Mouse (Mus musculus): ENCODE measurements around the gene Colgalt2.

Colgalt2 gene

DNA sequence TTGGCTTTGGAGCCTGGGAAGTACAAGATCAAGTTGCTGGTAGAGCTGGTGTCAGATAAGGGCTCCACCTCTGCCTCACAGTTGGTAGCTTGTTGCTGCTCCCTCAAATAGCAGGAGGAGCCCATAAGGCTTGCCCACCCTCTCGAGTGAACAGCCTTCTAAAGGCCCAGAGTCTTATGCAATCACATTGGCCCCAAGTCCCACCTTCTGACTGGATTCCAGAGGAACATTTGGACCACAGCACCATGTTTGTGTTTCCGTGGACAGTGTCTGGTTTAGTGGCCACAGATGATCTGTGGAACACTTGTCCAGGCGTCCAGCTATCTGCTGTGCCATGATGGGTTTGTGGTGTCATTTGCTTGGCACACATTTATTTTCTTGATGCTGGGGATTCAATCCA is 61.3 kb downstream of the Colgalt2 start:
- in situ Hi-C loops (cut with MboI; ENCODE audit: low pct_unique_long_range_greater_than_20kb in 1 of 2, low sequenced_read_pairs in 2 of 2, unreplicated experiment in 1 of 2), result no loop called here

DNA sequence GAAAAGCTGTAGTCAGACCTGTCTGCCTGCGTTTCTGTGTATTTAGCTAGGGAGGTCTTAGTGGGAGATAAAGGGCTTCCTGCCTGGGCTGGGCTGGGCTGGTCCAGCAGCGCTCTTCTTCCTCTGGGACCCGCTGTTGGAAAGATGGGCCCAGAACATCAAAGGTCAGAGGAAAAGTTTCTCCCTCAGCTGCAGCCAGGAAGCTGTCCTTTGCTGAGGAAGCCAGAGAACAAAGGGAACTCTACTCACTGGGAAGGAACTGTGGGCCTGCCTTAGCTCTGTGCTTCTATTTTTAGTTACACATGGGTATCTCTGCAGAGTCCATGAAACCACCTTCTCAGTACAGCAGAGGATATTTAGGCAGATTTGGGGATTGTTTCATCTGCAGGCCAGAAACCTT is 62.2 kb downstream of the Colgalt2 start:
- in situ Hi-C loops (cut with MboI; ENCODE audit: low pct_unique_long_range_greater_than_20kb in 1 of 2, low sequenced_read_pairs in 2 of 2, unreplicated experiment in 1 of 2), result no loop called here

DNA sequence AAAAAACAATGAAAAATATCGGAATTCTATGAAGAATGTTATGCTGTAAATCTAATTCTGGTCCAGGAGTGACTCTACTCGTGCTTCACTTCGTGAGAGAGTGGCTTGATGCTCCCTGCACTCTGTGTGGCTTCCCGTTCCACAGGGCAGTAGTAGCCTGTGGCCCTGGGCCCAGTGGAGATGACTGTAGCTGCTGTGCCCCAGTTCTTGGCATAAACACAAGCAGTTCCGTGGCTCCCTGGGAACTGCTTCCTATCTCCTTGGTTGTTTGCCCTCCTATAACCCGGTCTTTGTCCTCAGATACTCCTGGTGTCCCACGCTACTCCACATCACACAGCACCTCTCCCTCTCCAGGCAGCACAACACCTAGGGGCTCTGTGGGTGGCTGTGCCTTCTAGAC is 62.7 kb downstream of the Colgalt2 start:
- in situ Hi-C loops (cut with MboI; ENCODE audit: low pct_unique_long_range_greater_than_20kb in 1 of 2, low sequenced_read_pairs in 2 of 2, unreplicated experiment in 1 of 2), result no loop called here

DNA sequence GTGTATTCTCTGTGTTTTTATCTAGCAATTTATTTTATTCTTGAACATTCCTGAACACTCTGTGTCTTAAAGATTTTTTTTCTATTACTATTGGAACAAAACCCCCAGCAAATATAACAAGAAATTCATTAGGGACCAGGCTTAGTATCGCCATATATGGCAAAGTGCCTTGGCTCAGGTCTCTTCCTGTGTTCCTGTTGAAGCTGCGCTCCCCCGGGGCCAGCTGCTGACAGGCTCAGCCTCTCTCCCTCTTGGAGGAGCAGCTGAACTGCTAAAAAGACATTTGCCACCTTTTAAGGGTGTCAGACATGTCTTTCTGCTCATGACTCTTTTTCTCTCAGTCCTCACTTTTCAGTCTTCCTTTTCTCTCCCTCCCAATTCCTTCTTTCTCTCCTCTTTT is 66.7 kb downstream of the Colgalt2 start:
- in situ Hi-C loops (cut with MboI; ENCODE audit: low pct_unique_long_range_greater_than_20kb in 1 of 2, low sequenced_read_pairs in 2 of 2, unreplicated experiment in 1 of 2), result no loop called here

- in situ Hi-C loops (cut with MboI; ENCODE audit: low pct_unique_long_range_greater_than_20kb in 1 of 2, low sequenced_read_pairs in 2 of 2, unreplicated experiment in 1 of 2), result no loop called here
Measured at GRCm38 (mm10) chr1:152468443-152468842, 68.8 kb downstream of the Colgalt2 start.

DNA sequence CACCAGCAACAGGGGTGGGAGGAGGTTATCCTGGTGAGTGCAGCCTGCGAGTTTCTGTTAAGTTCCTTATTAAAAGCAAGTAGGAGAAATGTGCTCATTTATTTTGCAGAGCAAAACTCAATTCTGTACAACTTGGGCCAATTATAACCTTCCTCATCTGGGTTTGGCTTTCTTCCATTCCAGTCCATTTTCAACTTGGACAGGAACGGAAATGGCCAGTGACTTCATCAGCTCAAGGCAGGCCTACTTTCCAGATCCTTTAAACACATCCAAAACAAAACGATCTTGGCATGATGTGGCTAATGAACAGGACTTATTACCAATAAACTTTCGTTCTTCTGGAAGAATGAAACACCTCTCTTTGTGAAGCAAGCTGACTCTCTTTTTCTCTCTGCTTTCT is 76.5 kb downstream of the Colgalt2 start:
- in situ Hi-C loops (cut with MboI; ENCODE audit: low pct_unique_long_range_greater_than_20kb in 1 of 2, low sequenced_read_pairs in 2 of 2, unreplicated experiment in 1 of 2), result no loop called here

DNA sequence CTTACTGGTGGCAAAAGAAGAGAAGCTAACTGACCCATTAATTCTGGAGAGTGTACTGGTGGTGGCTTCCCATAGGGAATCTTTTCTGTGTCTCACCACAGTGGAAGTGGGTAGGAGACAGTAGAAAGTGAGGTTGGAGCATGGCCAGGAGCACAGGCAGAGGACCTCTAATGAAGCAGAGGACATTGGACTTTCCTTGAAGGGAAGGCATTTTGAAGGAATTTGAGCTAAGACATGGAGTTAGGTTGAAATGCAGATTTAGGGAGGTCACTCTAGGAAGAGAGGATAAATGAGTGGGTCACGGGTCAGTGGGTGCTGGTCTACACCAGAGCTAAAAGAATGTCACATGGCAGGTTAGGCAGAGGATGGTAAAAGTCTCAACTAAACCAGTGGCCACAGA is 91.2 kb downstream of the Colgalt2 start:
- in situ Hi-C loops (cut with MboI; ENCODE audit: low pct_unique_long_range_greater_than_20kb in 1 of 2, low sequenced_read_pairs in 2 of 2, unreplicated experiment in 1 of 2), result no loop called here

GRCm38 (mm10) chr1:152492258-152492657 is 92.6 kb downstream of the Colgalt2 start:
- in situ Hi-C loops (cut with MboI; ENCODE audit: low pct_unique_long_range_greater_than_20kb in 1 of 2, low sequenced_read_pairs in 2 of 2, unreplicated experiment in 1 of 2), result no loop called here

DNA sequence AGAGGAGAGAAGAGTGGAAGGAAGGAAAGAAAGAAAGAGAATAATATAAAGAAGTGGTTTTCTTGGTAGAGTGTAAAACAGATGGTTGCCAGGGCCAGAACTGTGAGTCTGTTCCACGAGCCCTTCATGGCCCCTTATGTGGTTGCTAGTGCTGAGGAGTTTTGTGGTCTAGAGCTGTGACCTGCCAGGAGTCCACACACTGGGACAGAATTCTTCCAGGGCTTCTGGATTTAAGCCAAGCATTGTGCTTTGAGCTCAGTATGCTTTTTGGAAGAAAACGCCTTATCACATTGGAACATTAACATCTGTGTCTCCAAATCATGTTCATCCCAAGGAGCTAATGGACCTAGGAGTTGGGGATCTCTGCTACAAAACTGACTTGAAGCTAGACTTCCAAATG is 97.2 kb downstream of the Colgalt2 start:
- in situ Hi-C loops (cut with MboI; ENCODE audit: low pct_unique_long_range_greater_than_20kb in 1 of 2, low sequenced_read_pairs in 2 of 2, unreplicated experiment in 1 of 2), result no loop called here

DNA sequence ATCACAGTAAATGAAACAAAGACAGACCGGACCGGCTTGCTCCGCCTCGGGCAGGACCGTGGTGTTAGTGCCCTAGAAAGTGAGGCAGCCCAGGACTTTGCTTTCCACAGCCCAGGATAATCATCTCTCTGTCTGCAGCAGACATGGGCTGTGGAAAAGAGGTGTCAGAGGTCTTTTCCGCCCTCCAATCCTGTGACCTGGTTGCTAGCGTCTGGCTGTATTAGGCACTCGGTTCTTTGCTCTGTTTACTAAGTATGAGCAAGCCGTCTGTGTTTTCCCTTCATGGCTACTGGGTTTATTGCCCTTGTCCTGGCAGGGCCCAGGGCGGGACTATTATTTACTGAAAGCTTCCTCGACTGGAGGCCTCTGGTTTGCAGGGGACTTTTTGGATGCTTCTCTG is 98.0 kb downstream of the Colgalt2 start:
- in situ Hi-C loops (cut with MboI; ENCODE audit: low pct_unique_long_range_greater_than_20kb in 1 of 2, low sequenced_read_pairs in 2 of 2, unreplicated experiment in 1 of 2), result no loop called here

DNA sequence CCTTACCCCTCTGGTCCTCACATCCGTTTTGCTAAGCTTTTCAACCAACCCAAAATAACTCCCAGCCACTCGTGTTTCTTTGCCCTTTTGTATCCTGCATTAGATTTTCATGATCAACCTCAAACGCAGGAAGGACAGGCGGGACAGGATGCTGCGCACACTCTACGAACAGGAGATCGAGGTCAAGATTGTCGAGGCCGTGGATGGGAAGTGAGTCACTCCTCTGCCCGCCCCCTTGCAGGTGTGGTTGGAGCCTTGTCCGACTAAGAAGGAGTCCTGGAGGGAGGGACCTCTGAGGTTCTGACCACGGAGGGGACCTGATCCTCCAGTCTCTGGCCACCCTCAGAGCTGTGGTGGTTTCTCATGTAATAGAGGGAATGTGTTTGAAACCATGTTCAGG is 100.2 kb downstream of the Colgalt2 start:
- in situ Hi-C loops (cut with MboI; ENCODE audit: low pct_unique_long_range_greater_than_20kb in 1 of 2, low sequenced_read_pairs in 2 of 2, unreplicated experiment in 1 of 2), result no loop called here

- in situ Hi-C loops (cut with MboI; ENCODE audit: low pct_unique_long_range_greater_than_20kb in 1 of 2, low sequenced_read_pairs in 2 of 2, unreplicated experiment in 1 of 2), result no loop called here
Measured at GRCm38 (mm10) chr1:152506175-152506574, 106.5 kb downstream of the Colgalt2 start.

GRCm38 (mm10) chr1:152506726-152507125 is 107.1 kb downstream of the Colgalt2 start:
- in situ Hi-C loops (cut with MboI; ENCODE audit: low pct_unique_long_range_greater_than_20kb in 1 of 2, low sequenced_read_pairs in 2 of 2, unreplicated experiment in 1 of 2), result no loop called here

DNA sequence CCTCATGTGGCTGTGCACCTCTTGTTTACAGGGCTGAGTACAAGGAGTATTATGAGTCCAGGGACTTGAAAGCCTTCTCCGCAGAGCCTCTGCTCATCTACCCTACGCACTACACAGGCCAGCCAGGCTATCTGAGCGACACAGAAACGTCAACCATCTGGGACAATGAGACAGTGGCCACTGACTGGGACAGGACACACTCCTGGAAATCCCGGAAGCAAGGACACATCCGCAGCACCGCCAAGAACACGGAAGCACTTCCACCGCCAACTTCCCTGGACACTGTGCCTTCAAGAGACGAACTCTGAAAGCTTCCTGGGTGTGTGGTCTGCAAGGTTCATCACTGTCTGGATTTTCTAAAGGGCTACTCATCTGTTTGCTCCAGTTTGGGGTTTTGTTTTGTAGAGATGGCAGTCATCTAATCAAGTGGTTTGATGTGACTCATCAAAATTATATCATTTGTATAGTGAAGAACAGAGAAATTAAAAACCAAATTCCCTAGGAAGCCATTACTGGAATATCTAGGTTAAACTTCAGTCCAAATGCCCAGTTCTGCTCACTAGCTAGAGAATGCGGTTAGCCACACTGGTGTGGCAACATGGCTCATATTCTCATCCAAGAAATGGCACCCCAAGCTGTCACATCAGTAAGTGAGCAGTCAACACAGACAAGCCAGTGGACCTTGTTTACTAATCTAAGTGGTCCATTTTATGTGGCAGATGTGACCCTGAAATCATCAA is 109.0 kb downstream of the Colgalt2 start:
- in situ Hi-C loops (cut with MboI; ENCODE audit: low pct_unique_long_range_greater_than_20kb in 1 of 2, low sequenced_read_pairs in 2 of 2, unreplicated experiment in 1 of 2), result no loop called here

- in situ Hi-C loops (cut with MboI; ENCODE audit: low pct_unique_long_range_greater_than_20kb in 1 of 2, low sequenced_read_pairs in 2 of 2, unreplicated experiment in 1 of 2), result no loop called here
Measured at GRCm38 (mm10) chr1:152511237-152511636, 111.6 kb downstream of the Colgalt2 start.

- in situ Hi-C loops (cut with MboI; ENCODE audit: low pct_unique_long_range_greater_than_20kb in 1 of 2, low sequenced_read_pairs in 2 of 2, unreplicated experiment in 1 of 2), result no loop called here
Measured at GRCm38 (mm10) chr1:152514256-152514655, 114.6 kb downstream of the Colgalt2 start.

- in situ Hi-C loops (cut with MboI; ENCODE audit: low pct_unique_long_range_greater_than_20kb in 1 of 2, low sequenced_read_pairs in 2 of 2, unreplicated experiment in 1 of 2), result no loop called here
Measured at GRCm38 (mm10) chr1:152517057-152517570, 117.5 kb downstream of the Colgalt2 start.

DNA sequence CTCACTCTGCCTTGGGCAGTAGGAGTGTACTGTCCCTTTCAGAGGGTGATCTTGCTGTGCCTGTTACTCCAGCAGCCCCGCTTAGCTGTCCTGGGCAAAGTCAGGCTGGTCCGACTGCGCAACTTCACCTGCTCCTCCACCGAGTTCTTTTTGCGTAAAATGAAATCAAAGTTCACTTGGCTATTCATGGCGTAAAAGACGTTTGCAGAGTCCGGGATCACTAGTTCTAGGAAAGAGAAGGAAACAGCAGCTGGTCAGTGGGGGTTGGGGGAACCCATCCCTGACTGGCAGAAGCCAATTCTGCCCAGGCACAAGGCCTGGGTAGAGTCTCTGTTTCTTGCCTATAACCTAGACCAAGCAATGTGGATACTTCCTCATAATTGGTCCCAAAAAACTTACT is 119.3 kb downstream of the Colgalt2 start:
- in situ Hi-C loops (cut with MboI; ENCODE audit: low pct_unique_long_range_greater_than_20kb in 1 of 2, low sequenced_read_pairs in 2 of 2, unreplicated experiment in 1 of 2), result no loop called here

DNA sequence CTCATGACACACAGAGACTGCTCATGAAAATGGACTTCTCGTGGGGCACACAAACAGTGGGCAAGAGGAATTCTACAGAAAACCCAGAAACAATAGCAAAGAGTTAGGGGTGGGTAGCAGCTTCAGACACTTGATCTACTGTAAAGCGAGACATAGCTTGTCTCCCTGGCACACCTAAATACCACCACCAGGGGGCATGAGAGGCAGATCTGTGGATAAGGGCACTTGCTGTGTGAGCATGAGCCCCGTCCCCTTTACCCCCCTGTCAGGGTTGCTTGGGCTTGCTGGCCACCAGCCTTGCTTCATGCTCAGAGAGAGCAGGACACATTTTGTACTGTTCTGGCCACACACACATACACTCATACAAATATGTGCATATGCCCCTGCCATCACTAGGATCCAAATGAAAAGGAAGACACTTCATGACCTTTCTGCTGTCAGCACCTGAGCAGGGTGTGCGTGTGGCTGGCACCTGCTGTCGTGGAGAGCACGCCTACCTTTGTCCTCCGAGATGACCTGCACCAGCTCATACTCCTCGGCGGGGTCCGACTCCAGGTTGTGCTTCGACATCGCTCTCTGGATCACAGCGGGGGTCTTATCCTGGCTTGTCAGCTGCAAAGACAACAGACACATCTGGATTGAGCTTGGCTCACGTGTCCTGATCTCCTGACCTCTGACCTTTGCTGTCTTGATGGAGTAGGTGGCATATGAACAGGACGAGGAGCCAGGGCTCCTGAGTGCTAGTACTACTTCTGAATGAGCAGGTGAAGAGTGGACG is 121.4 kb downstream of the Colgalt2 start:
- in situ Hi-C loops (cut with MboI; ENCODE audit: low pct_unique_long_range_greater_than_20kb in 1 of 2, low sequenced_read_pairs in 2 of 2, unreplicated experiment in 1 of 2), result no loop called here

DNA sequence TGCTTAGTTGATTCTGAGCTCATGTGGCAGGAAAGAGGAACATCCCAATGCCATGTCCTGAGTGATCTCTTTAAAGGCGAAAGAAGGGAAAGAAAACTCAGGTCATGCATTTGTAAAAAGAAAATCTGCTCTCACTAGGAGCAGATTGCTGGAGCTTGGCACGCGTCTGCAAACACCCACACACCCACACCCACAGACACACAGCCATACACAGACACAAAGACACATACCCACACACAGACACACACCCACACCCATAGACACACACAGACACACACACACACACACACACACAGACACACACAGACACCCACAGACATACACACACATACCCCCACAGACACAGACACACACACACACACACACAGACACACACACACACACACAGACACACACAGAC is 122.6 kb downstream of the Colgalt2 start:
- in situ Hi-C loops (cut with MboI; ENCODE audit: low pct_unique_long_range_greater_than_20kb in 1 of 2, low sequenced_read_pairs in 2 of 2, unreplicated experiment in 1 of 2), result no loop called here

Data from mouse embryonic stem cell (cell line).